Mouse (Mus musculus): Measurements from ENCODE around the gene Ncbp3.

GRCm38 (mm10) chr11:73018471-73019146, 29.0 kb upstream of the Ncbp3 start, which contains the start of gene Camkk1:
- TF ChIP-seq CTCF (IDR thresholded peaks at IDR 0.05; ENCODE audit: low read depth) (no peak), EP300 (optimal IDR thresholded peaks at IDR 0.05) (no peak)
